Mouse (Mus musculus) neural tube, embryonic 13.5 days (tissue): ENCODE results near the gene Zmym6. TPM values are rescaled to one million over a fixed set of nuclear protein-coding genes. Genes with fewer than 3 reads are reported as not detected.

Experiments
- ATAC-seq: fragments of 200-750 bp; cut with Nextera tagmentation; 2 replicates; pipeline ENCODE4 v1.8.0; 2017; ENCODE audit warnings: low read depth, mild to moderate bottlenecking, moderate TSS enrichment, moderate library complexity
- H3K27ac ChIP-seq: fragments of 300-500 bp; sonication (generic); replicated peaks from 2 replicates; pipeline ENCODE4 v1.5.1; 2015; ENCODE audit warnings: moderate library complexity, mild to moderate bottlenecking, inconsistent platforms
- H3K27me3 ChIP-seq: fragments of 300-500 bp; sonication (generic); 2 replicates; pipeline ENCODE4 v1.6.1; 2015; ENCODE audit warnings: mild to moderate bottlenecking, inconsistent platforms
- H3K36me3 ChIP-seq: fragments of 300-500 bp; sonication (generic); 2 replicates; pipeline ENCODE4 v1.6.1; 2015; ENCODE audit warnings: mild to moderate bottlenecking, inconsistent platforms
- H3K4me1 ChIP-seq: fragments of 300-500 bp; sonication (generic); replicated peaks from 2 replicates; pipeline ENCODE4 v1.6.1; 2015; ENCODE audit warnings: inconsistent platforms
- H3K4me2 ChIP-seq: fragments of 300-500 bp; sonication (generic); 2 replicates; pipeline ENCODE4 v1.6.1; 2015; ENCODE audit warnings: inconsistent platforms, mild to moderate bottlenecking, moderate library complexity
- H3K4me3 ChIP-seq: fragments of 300-500 bp; sonication (generic); 2 replicates; pipeline ENCODE4 v1.5.1; 2015; ENCODE audit warnings: mild to moderate bottlenecking, inconsistent platforms
- H3K9ac ChIP-seq: fragments of 300-500 bp; sonication (generic); 2 replicates; pipeline ENCODE4 v1.6.1; 2015; ENCODE audit warnings: moderate library complexity, mild to moderate bottlenecking, inconsistent platforms
- H3K9me3 ChIP-seq: fragments of 300-500 bp; sonication (generic); 2 replicates; pipeline ENCODE4 v1.6.1; 2016; ENCODE audit warnings: inconsistent platforms
- WGBS: fragments of 180-500 bp; shearing (Covaris S2); methylation state at CpG from one replicate; pipeline ENCODE4 v1.1.7; 2015; 5-methylcytosine and 5-hydroxymethylcytosine counted together
- polyA plus RNA-seq: library from polyadenylated mRNA; unstranded; fragments of >200 nt; fragmentation: Nextera tagmentation; extraction: Ambion mirVana; gene quantifications from 2 replicates; pipeline ENCODE4 v1.2.1, GENCODE M21; 2015

The Zmym6 gene
- 27.9 and 29.2 TPM in 2 replicates for polyA plus RNA-seq

- Histone ChIP-seq H3K9me3 (no peaks in the 10 kb centered on the region), H3K27me3 (no peaks in the 10 kb centered on the region; the same call in 1 of the 2 replicates), H3K4me1 (peaks cover 22% of the 10 kb centered on the region), H3K4me3 (peak within 1 kb of the TSS; percentile 56), H3K27ac (peak within 1 kb of the TSS; percentile 92), H3K36me3 (no peaks in the 10 kb centered on the region), H3K9ac (peak within 1 kb of the TSS; percentile 70), H3K4me2 (peak within 1 kb of the TSS; percentile 77)
- WGBS, result under 1% methylated on average over 46 of the region's 46 CpGs
- peak; percentile 99 for ATAC-seq
Observed at GRCm38 (mm10) chr4:127076875-127077548, at the start of gene Zmym6. TSS of gene Zmym6 (plus strand) at chr4:127077383.

- Histone ChIP-seq H3K4me2 (no peak overlapping the region), H3K9me3 (no peaks in the 10 kb centered on the region), H3K36me3 (peaks cover 90% of the 10 kb centered on the region), H3K4me1 (peaks cover 9% of the 10 kb centered on the region), H3K4me3 (no peak overlapping the region), H3K27ac (no peak overlapping the region), H3K27me3 (no peaks in the 10 kb centered on the region), H3K9ac (no peak overlapping the region)
- WGBS, result 91% methylated on average over 3 of the region's 3 CpGs
- no peak for ATAC-seq
Observed at GRCm38 (mm10) chr4:127037158-127037557, 40.0 kb upstream of the Zmym6 start.

GRCm38 (mm10) chr4:127037908-127038827 is 39.0 kb upstream of the Zmym6 start:
- Histone ChIP-seq H3K27me3 (no peaks in the 10 kb centered on the region), H3K4me2 (no peak overlapping the region), H3K27ac (no peak overlapping the region), H3K9me3 (no peaks in the 10 kb centered on the region), H3K4me1 (peaks cover 9% of the 10 kb centered on the region), H3K36me3 (peaks cover 81% of the 10 kb centered on the region), H3K9ac (no peak overlapping the region), H3K4me3 (no peak overlapping the region)
- ATAC-seq, result no peak; the same call in 1 of the 2 replicates
- 86% methylated on average over 8 of the region's 8 CpGs for WGBS

GRCm38 (mm10) chr4:127038828-127039349 is 38.3 kb upstream of the Zmym6 start:
- H3K36me3 ChIP-seq, result peaks cover 74% of the 10 kb centered on the region
- H3K4me2 ChIP-seq, result no peak overlapping the region
- WGBS, result 95% methylated on average over 3 of the region's 3 CpGs
- no peak overlapping the region for H3K4me3 ChIP-seq
- H3K4me1 ChIP-seq, result peaks cover 5% of the 10 kb centered on the region
- no peaks in the 10 kb centered on the region for H3K9me3 ChIP-seq
- H3K27me3 ChIP-seq, result no peaks in the 10 kb centered on the region
- H3K9ac ChIP-seq, result no peak overlapping the region
- no peak for ATAC-seq
- H3K27ac ChIP-seq, result no peak overlapping the region

- no peaks in the 10 kb centered on the region for H3K4me1 ChIP-seq
- no peaks in the 10 kb centered on the region for H3K27me3 ChIP-seq
- no peak overlapping the region for H3K4me2 ChIP-seq
- ATAC-seq, result no peak
- H3K36me3 ChIP-seq, result peaks cover 75% of the 10 kb centered on the region
- WGBS, result 75% methylated on average over 3 of the region's 3 CpGs
- no peak overlapping the region for H3K4me3 ChIP-seq
- no peak overlapping the region for H3K27ac ChIP-seq
- H3K9me3 ChIP-seq, result no peaks in the 10 kb centered on the region
- H3K9ac ChIP-seq, result no peak overlapping the region
Observed at GRCm38 (mm10) chr4:127039871-127040483, 37.2 kb upstream of the Zmym6 start.

GRCm38 (mm10) chr4:127043540-127043939 is 33.6 kb upstream of the Zmym6 start:
- H3K4me2 ChIP-seq, result no peak overlapping the region
- H3K9me3 ChIP-seq, result no peaks in the 10 kb centered on the region
- WGBS, result 92% methylated on average over 4 of the region's 4 CpGs
- H3K9ac ChIP-seq, result no peak overlapping the region
- peaks cover 75% of the 10 kb centered on the region for H3K36me3 ChIP-seq
- no peak overlapping the region for H3K4me3 ChIP-seq
- H3K27ac ChIP-seq, result no peak overlapping the region
- no peaks in the 10 kb centered on the region for H3K4me1 ChIP-seq
- no peaks in the 10 kb centered on the region for H3K27me3 ChIP-seq
- no peak for ATAC-seq

- H3K4me3 ChIP-seq, result no peak overlapping the region
- no peaks in the 10 kb centered on the region for H3K4me1 ChIP-seq
- H3K9ac ChIP-seq, result no peak overlapping the region
- no peaks in the 10 kb centered on the region for H3K27me3 ChIP-seq
- H3K27ac ChIP-seq, result no peak overlapping the region
- no peak for ATAC-seq
- H3K9me3 ChIP-seq, result no peaks in the 10 kb centered on the region
- H3K4me2 ChIP-seq, result no peak overlapping the region
- WGBS, result 91% methylated on average over 8 of the region's 8 CpGs
- peaks cover 63% of the 10 kb centered on the region for H3K36me3 ChIP-seq
Observed at GRCm38 (mm10) chr4:127051121-127051520, 26.1 kb upstream of the Zmym6 start.

- H3K36me3 ChIP-seq, result peaks cover 58% of the 10 kb centered on the region
- no peaks in the 10 kb centered on the region for H3K4me1 ChIP-seq
- no peak overlapping the region for H3K4me2 ChIP-seq
- no peak overlapping the region for H3K4me3 ChIP-seq
- H3K27me3 ChIP-seq, result no peaks in the 10 kb centered on the region
- no peak for ATAC-seq
- 93% methylated on average over 5 of the region's 5 CpGs for WGBS
- no peak overlapping the region for H3K9ac ChIP-seq
- no peak overlapping the region for H3K27ac ChIP-seq
- H3K9me3 ChIP-seq, result no peaks in the 10 kb centered on the region
Observed at GRCm38 (mm10) chr4:127053071-127053470, 24.1 kb upstream of the Zmym6 start.

GRCm38 (mm10) chr4:127054522-127055198 is 22.5 kb upstream of the Zmym6 start:
- Histone ChIP-seq H3K4me3 (no peak overlapping the region), H3K9me3 (no peaks in the 10 kb centered on the region), H3K9ac (no peak overlapping the region), H3K4me2 (no peak overlapping the region), H3K27ac (no peak overlapping the region), H3K27me3 (no peaks in the 10 kb centered on the region), H3K36me3 (peaks cover 51% of the 10 kb centered on the region), H3K4me1 (0 out of 2 replicates have a peak, but pooled peaks cover under 1% of the 10 kb centered on the region)
- ATAC-seq, result no peak
- 82% methylated on average over 7 of the region's 7 CpGs for WGBS

GRCm38 (mm10) chr4:127060585-127061290 is 16.4 kb upstream of the Zmym6 start, which contains the start of gene Zmym1:
TSS of gene Zmym1 (minus strand) at chr4:127061152.
- under 1% methylated on average over 38 of the region's 38 CpGs for WGBS
- no peaks in the 10 kb centered on the region for H3K9me3 ChIP-seq
- H3K36me3 ChIP-seq, result peaks cover 20% of the 10 kb centered on the region
- H3K4me1 ChIP-seq, result peaks cover 11% of the 10 kb centered on the region
- H3K27ac ChIP-seq, result peak within 1 kb of the TSS; percentile 20; the same call in 1 of the 2 replicates
- peak; percentile 94 for ATAC-seq
- peak within 1 kb of the TSS; percentile 70 for H3K4me3 ChIP-seq
- peak within 1 kb of the TSS; percentile 77 for H3K9ac ChIP-seq
- H3K4me2 ChIP-seq, result peak within 1 kb of the TSS; percentile 78
- no peaks in the 10 kb centered on the region for H3K27me3 ChIP-seq

- no peaks in the 10 kb centered on the region for H3K27me3 ChIP-seq
- no peak for ATAC-seq
- no peak overlapping the region for H3K27ac ChIP-seq
- 45% methylated on average over 1 of the region's 1 CpGs for WGBS
- H3K9me3 ChIP-seq, result no peaks in the 10 kb centered on the region
- no peaks in the 10 kb centered on the region for H3K36me3 ChIP-seq
- H3K4me1 ChIP-seq, result peaks cover 11% of the 10 kb centered on the region
- H3K9ac ChIP-seq, result no peak overlapping the region
- no peak overlapping the region for H3K4me2 ChIP-seq
- H3K4me3 ChIP-seq, result no peak overlapping the region
Observed at GRCm38 (mm10) chr4:127064051-127064450, 13.1 kb upstream of the Zmym6 start.
